In genomic region chr2:38394977-38395868, GRCm38 (mm10) we compare ENCODE assay signal across 9 mouse cellular contexts. TPM values are rescaled to one million over a fixed set of nuclear protein-coding genes. Genes with fewer than 3 reads are reported as not detected.
DNase-seq lines count a peak whose midpoint lies in the region.
"Had no signal": no experiment of that assay in that cellular context is flagged by ENCODE, and none has a peak within 500 bp of the region (broad histone marks: within the 10 kb centered on the region; RNA-seq: fewer than 3 reads in every experiment).

No protein-coding gene starts in this region.

- WGBS in midbrain, embryonic 10.5 days: 82% methylated on average over 17 of the region's 17 CpGs

- peaks cover 4% of the 10 kb centered on the region for H3K4me1 ChIP-seq in midbrain, embryonic 10.5 days
- H3K4me1 ChIP-seq: megakaryocyte, embryonic 14.5 days had no signal

- H3K27me3 ChIP-seq in midbrain, embryonic 10.5 days (ENCODE audit: low read depth, poor library complexity, severe bottlenecking): no peaks in the 10 kb centered on the region; the same call in 1 of the 2 replicates

- no peaks in the 10 kb centered on the region for H3K36me3 ChIP-seq in midbrain, embryonic 10.5 days

- H3K4me3 ChIP-seq in midbrain, embryonic 10.5 days: no peak overlapping the region
- H3K4me3 ChIP-seq: megakaryocyte, embryonic 14.5 days had no signal

- peak; percentile 62 for DNase-seq in retina, postnatal 1 day
- DNase-seq in retina, embryonic 14.5 days (ENCODE audit: low spot score): no peak
- peak; percentile 51 to 70 for DNase-seq in gastrocnemius, adult 8-10 months (ENCODE audit: low spot score in 2 of 2)
- no peak for DNase-seq in midbrain, embryonic 10.5 days (ENCODE audit: low spot score)
- DNase-seq in B cell, adult 2 months: no peak
- DNase-seq in spleen, postnatal 10 days (ENCODE audit: low spot score in 2 of 2): no peak
- DNase-seq in adrenal gland, adult 8-10 months: no peak

- H3K9me3 ChIP-seq in midbrain, embryonic 10.5 days (replicated peaks): no peaks in the 10 kb centered on the region
- H3K9me3 ChIP-seq: megakaryocyte, embryonic 14.5 days had no signal

- 0 out of 2 replicates have a peak overlapping the region, but pooled peaks have one; percentile 1 for H3K27ac ChIP-seq in midbrain, embryonic 10.5 days (replicated peaks)

RNA-seq across cellular contexts. Expression of gene Lhx2, which starts 56.1 kb away (rescaled TPM):
- under 1 TPM in 3 of 4 experiments, not detected in 1; 0.09 to 0.32 (median 0.15) TPM for total RNA-seq in gastrocnemius, adult 8-10 months (2022)
- polyA plus RNA-seq in midbrain, embryonic 10.5 days (2016; fragmentation: Nextera tagmentation; extraction: Ambion mirVana): 23.3 and 29.0 TPM in 2 replicates
- not detected for total RNA-seq in adrenal gland, adult 8-10 months (2022)
- polyA plus RNA-seq: large intestine, adult 2 months had no signal

Comparison
In these comparisons a context has a peak if more than half of its experiments do, and no peak if none do; other contexts are left out.
1. DNase-seq: peak in retina, postnatal 1 day (single experiment) and gastrocnemius, adult 8-10 months (2 of 2); none in retina, embryonic 14.5 days (single experiment), midbrain, embryonic 10.5 days (single experiment), B cell, adult 2 months (0 of 2), spleen, postnatal 10 days (0 of 2) and adrenal gland, adult 8-10 months (single experiment).